Mouse (Mus musculus) bone marrow, adult 2 months (tissue): ENCODE measurements at regions not wholly inside any gene's neighbourhood (a gene's known extent, or its start where the extent isn't known, plus 50 kb on each side); places are given as distances from the start of the nearest gene placed in this dataset.

Experiments
- CTCF ChIP-seq: fragments of 200-500 bp; IDR thresholded peaks from 2 replicates; pipeline ENCODE4 v1.5.1; 2011; ENCODE audit warnings: low read length, control low read depth; ENCODE audit not compliant: control insufficient read depth, insufficient read depth
- POLR2A ChIP-seq: fragments of 200-500 bp; IDR thresholded peaks from 2 replicates; pipeline ENCODE4 v1.6.1; 2011; ENCODE audit warnings: low read depth, mild to moderate bottlenecking, control low read depth, low read length, borderline replicate concordance; ENCODE audit not compliant: control insufficient read depth

DNA sequence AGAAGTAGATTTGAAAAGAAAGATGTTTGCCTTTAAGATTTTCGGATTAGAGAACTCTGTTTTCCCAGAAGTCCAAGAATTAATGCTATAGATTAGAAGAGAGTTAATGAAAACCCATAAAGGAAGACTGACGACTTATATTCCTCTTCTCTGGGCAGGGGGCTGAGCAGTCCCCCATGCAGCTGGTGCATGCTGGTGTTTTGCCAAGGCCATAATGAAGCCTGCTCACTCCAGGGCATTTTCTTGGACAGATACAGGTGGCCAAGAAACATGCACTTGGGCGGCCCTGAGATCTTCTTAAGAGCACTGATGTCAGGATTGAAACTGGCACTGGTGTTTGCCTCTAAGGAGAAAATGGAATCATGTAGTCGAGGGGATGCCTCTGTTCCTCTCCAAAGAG is 233.6 kb upstream of the Tmem161b start:
- TF ChIP-seq POLR2A, result no peak
- TF ChIP-seq CTCF, result no peak
